Mouse (Mus musculus) intestine, postnatal 0 days (tissue): ENCODE results near the gene Cyp1a1. TPM values are rescaled to one million over a fixed set of nuclear protein-coding genes. Genes with fewer than 3 reads are reported as not detected.

Experiments
- ATAC-seq: fragments of 200-750 bp; cut with Nextera tagmentation; 2 replicates; pipeline ENCODE4 v1.8.0; 2017; ENCODE audit warnings: mild to moderate bottlenecking, moderate TSS enrichment, moderate library complexity
- H3K27ac ChIP-seq: fragments of 300-500 bp; sonication (generic); 2 replicates; pipeline ENCODE4 v1.5.1; 2014; ENCODE audit warnings: mild to moderate bottlenecking, low read depth, low read length, moderate library complexity
- H3K27me3 ChIP-seq: fragments of 300-500 bp; sonication (generic); replicated peaks from 2 replicates; pipeline ENCODE4 v1.6.1; 2014; ENCODE audit warnings: low read length, mixed read lengths; ENCODE audit not compliant: control insufficient read depth, insufficient read depth
- H3K36me3 ChIP-seq: fragments of 300-500 bp; sonication (generic); 2 replicates; pipeline ENCODE4 v1.6.1; 2014; ENCODE audit warnings: mild to moderate bottlenecking, moderate library complexity; ENCODE audit not compliant: control insufficient read depth, insufficient read depth
- H3K4me1 ChIP-seq: fragments of 300-500 bp; sonication (generic); replicated peaks from 2 replicates; pipeline ENCODE4 v1.6.1; 2014; ENCODE audit warnings: antibody characterized with exemption, low read length, mixed read lengths; ENCODE audit not compliant: control insufficient read depth, insufficient read depth
- H3K4me2 ChIP-seq: fragments of 300-500 bp; sonication (generic); replicated peaks from 2 replicates; pipeline ENCODE4 v1.6.1; 2014; ENCODE audit warnings: low read depth, mild to moderate bottlenecking, moderate library complexity
- H3K4me3 ChIP-seq: fragments of 300-500 bp; sonication (generic); 2 replicates; pipeline ENCODE4 v1.5.1; 2014; ENCODE audit warnings: low read depth, low read length
- H3K9ac ChIP-seq: fragments of 300-500 bp; sonication (generic); 2 replicates; pipeline ENCODE4 v1.6.1; 2014; ENCODE audit warnings: mild to moderate bottlenecking, low read depth, low read length
- H3K9me3 ChIP-seq: fragments of 300-500 bp; sonication (generic); 2 replicates; pipeline ENCODE4 v1.6.1; 2016; ENCODE audit warnings: mixed run types; ENCODE audit not compliant: control insufficient read depth
- CTCF ChIP-seq: sonication (generic); IDR thresholded peaks from 2 replicates; pipeline ENCODE4 v1.5.1; 2016; ENCODE audit warnings: low read depth, mild to moderate bottlenecking, control low read depth, antibody characterized with exemption, moderate library complexity
- WGBS: fragments of 180-500 bp; shearing (Covaris S2); extraction: QIAGEN DNeasy Blood & Tissue Kit; methylation state at CpG from one replicate; pipeline ENCODE4 v1.1.7; 2014; 5-methylcytosine and 5-hydroxymethylcytosine counted together
- polyA plus RNA-seq: library from polyadenylated mRNA; unstranded; fragments of >200 nt; fragmentation: Nextera tagmentation; extraction: Ambion mirVana; gene quantifications from 2 replicates; pipeline ENCODE4 v1.2.1, GENCODE M21; 2015

Gene Cyp1a1
- polyA plus RNA-seq, 1 experiment from 2014 or later: 0.05 TPM

- Histone ChIP-seq H3K4me3 (no peak overlapping the region), H3K27ac (no peak overlapping the region), H3K9ac (no peak overlapping the region), H3K9me3 (no peaks in the 10 kb centered on the region), H3K36me3 (no peaks in the 10 kb centered on the region), H3K4me1 (no peaks in the 10 kb centered on the region), H3K27me3 (no peaks in the 10 kb centered on the region), H3K4me2 (no peak overlapping the region)
- 83% methylated on average over 5 of the region's 5 CpGs for WGBS
- no peak for TF ChIP-seq CTCF
- ATAC-seq: no peak
These were observed 1.7 kb upstream of the Cyp1a1 start for GRCm38 (mm10) chr9:57686011-57686410.

GRCm38 (mm10) chr9:57688158-57688557 lies 430 bp downstream of the Cyp1a1 start:
- H3K4me3 ChIP-seq: no peak overlapping the region
- no peaks in the 10 kb centered on the region for H3K4me1 ChIP-seq
- peak; percentile 64 for TF ChIP-seq CTCF
- no peaks in the 10 kb centered on the region for H3K9me3 ChIP-seq
- no peak overlapping the region for H3K9ac ChIP-seq
- ATAC-seq: no peak
- H3K27me3 ChIP-seq: no peaks in the 10 kb centered on the region
- 34% methylated on average over 2 of the region's 2 CpGs for WGBS
- no peak overlapping the region for H3K4me2 ChIP-seq
- H3K36me3 ChIP-seq: no peaks in the 10 kb centered on the region
- H3K27ac ChIP-seq: no peak overlapping the region

- ATAC-seq: no peak
- WGBS: 46% methylated on average over 2 of the region's 2 CpGs
These were observed 878 bp downstream of the Cyp1a1 start for GRCm38 (mm10) chr9:57688606-57689005.

DNA sequence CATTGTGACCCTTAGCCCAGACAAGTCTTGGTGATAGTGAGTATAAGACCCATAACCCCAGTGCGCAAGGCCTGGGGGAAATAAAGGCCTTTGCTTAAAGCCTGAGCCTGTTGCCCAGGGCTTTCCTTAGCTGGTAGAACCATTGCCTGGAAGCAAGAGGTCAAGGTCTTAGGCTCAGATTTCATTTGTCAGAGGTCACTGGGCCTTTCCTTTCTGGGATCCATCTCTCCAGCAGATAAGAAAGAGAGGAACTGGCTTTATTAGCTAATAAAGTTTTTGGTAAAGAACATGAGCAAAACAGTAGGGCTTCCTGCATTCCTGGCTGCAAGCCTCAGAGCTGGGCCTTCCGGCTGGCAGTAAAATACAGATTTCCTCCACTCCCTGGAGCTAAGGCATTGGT lies 6.4 kb downstream of the Cyp1a1 start:
- H3K9ac ChIP-seq: no peak overlapping the region
- H3K27ac ChIP-seq: no peak overlapping the region
- H3K4me2 ChIP-seq: no peak overlapping the region
- no peak for TF ChIP-seq CTCF
- H3K4me1 ChIP-seq: no peaks in the 10 kb centered on the region
- no peaks in the 10 kb centered on the region for H3K36me3 ChIP-seq
- H3K27me3 ChIP-seq: no peaks in the 10 kb centered on the region
- WGBS: 90% methylated on average over 2 of the region's 2 CpGs
- no peaks in the 10 kb centered on the region for H3K9me3 ChIP-seq
- no peak for ATAC-seq
- no peak overlapping the region for H3K4me3 ChIP-seq

More at GRCm38 (mm10) chr9:57688606-57689005, 878 bp downstream of the Cyp1a1 start:
- H3K4me3 ChIP-seq: no peak overlapping the region
- no peak overlapping the region for H3K9ac ChIP-seq
- no peak overlapping the region for H3K27ac ChIP-seq
- no peaks in the 10 kb centered on the region for H3K36me3 ChIP-seq
- H3K27me3 ChIP-seq: no peaks in the 10 kb centered on the region
- H3K9me3 ChIP-seq: no peaks in the 10 kb centered on the region
- H3K4me1 ChIP-seq: no peaks in the 10 kb centered on the region
- no peak for TF ChIP-seq CTCF
- no peak overlapping the region for H3K4me2 ChIP-seq

DNA sequence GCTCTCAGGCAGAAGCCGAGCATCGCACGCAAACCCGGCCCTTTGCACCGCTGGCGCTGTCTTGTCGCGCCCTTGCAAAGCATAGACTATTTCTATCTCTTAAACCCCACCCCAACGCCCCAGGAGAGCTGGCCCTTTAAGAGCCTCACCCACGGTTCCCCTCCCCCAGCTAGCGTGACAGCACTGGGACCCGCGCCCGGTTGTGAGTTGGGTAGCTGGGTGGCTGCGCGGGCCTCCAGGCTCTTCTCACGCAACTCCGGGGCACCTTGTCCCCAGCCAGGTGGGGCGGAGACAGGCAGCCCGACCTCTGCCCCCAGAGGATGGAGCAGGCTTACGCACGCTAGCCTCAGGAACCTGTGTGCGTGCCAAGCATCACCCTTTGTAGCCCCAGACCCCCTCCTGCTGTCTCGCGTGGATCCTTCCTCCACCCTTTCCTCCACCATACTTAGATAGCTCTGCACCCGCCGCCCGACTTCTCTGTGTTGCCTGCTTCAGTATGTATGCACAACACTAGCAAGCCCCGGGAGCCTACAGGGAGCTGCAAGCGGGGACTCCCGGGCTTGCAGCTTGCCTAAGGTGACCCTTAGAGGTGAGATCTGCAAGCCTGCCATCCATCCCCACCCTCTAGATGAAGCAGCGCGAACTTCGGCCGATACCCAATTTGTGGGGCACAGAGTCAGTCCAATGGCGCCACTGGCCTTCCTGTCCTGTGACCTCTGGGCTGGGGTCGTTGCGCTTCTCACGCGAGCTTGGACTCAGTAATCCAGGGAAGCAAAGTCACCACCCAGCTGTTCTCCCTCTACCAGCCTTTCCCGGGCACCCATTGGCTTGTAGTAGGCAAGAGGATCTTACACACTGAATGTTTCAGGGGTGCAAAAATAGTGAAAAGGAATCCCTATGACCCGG lies 8.9 kb downstream of the Cyp1a1 start:
- Histone ChIP-seq H3K27me3 (no peaks in the 10 kb centered on the region), H3K9me3 (no peaks in the 10 kb centered on the region), H3K27ac (no peak overlapping the region), H3K4me1 (no peaks in the 10 kb centered on the region), H3K4me3 (peak overlapping the region; percentile 37), H3K9ac (peak overlapping the region; percentile 35; the same call in 1 of the 2 replicates), H3K4me2 (peak overlapping the region; percentile 71), H3K36me3 (no peaks in the 10 kb centered on the region)
- ATAC-seq: peak; percentile 66
- peak; percentile 34 for TF ChIP-seq CTCF
- 4% methylated on average over 42 of the region's 42 CpGs for WGBS

GRCm38 (mm10) chr9:57697380-57697779 lies 9.7 kb downstream of the Cyp1a1 start:
- ATAC-seq: no peak
- H3K9me3 ChIP-seq: no peaks in the 10 kb centered on the region
- no peak overlapping the region for H3K4me2 ChIP-seq
- H3K36me3 ChIP-seq: no peaks in the 10 kb centered on the region
- H3K4me1 ChIP-seq: no peaks in the 10 kb centered on the region
- WGBS: 37% methylated on average over 4 of the region's 4 CpGs
- no peak overlapping the region for H3K9ac ChIP-seq
- no peaks in the 10 kb centered on the region for H3K27me3 ChIP-seq
- no peak overlapping the region for H3K27ac ChIP-seq
- no peak for TF ChIP-seq CTCF
- no peak overlapping the region for H3K4me3 ChIP-seq
